Mouse (Mus musculus): Measurements from ENCODE around the gene Gm49510.

Gene Gm49510

GRCm38 (mm10) chr15:78899409-78899739, at the start of gene Gm49510:
Gene Gm49510, plus strand, starts transcription at chr15:78899667.
- no peak for DNase-seq (ENCODE audit: low spot score)

GRCm38 (mm10) chr15:78850059-78850824, 49.2 kb upstream of the Gm49510 start:
- DNase-seq (ENCODE audit: low spot score) = no peak

- DNase-seq (ENCODE audit: low spot score) = no peak
Observed at GRCm38 (mm10) chr15:78850944-78851343, 48.5 kb upstream of the Gm49510 start.

DNA sequence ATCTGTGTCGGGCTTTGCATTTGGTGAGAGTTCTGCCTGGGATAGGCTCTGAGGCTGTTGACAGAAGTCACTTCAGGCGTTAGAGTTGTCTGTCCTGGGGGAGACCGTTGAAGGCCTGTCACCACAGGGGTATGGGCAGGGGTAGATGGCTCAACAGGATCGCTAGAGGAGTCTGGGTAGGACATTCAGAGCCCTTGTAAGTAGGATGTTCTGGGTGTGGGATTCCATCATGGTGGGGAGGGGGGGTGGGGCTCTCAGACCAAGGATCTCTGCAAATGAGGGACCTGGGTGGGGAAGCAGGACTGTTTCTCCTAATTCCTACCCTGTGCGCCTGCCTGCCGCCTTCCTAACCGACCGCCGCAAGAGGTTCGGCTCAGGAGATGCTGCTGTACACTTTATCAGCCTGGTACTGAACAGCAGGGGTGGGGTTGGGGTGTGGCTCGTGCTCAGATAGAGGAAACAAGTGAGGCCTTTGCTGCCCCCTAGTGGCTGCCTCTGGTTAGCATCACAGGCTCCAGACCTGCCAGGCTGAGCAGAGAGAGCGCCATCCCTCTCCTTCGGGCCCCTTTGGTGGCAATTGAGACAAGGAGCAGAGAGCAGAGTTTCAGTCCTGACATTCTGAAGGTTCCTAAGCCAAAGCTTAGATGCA, 47.8 kb upstream of the Gm49510 start:
- peak; percentile 92 for DNase-seq (ENCODE audit: low spot score)

- DNase-seq (ENCODE audit: low spot score) = peak; percentile 52
Observed at GRCm38 (mm10) chr15:78855303-78855965, 44.0 kb upstream of the Gm49510 start, which contains the start of gene Lgals2. Gene Lgals2, minus strand, starts transcription at chr15:78855529.

GRCm38 (mm10) chr15:78857009-78857408, 42.5 kb upstream of the Gm49510 start:
- peak; percentile 91 for DNase-seq (ENCODE audit: low spot score)

DNA sequence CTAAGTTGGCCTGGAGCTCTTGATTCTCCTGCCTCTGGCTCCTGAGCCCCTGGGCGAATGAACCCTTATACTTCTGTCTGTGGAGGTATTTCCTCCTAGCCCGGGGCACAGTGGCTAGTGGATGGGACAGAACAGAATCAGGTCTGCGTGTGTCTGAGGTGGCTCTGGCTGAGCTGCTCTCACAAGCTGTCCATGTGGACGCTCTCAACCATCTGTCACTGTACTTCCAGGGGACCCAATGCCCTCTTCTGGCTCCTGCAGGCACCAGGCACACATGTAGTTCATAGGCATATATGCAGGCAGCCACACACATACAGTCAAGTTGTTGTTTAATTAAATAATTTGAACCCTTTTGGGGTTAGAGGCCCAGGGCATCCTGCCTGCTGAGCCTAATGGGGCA, 40.2 kb upstream of the Gm49510 start:
- no peak for DNase-seq (ENCODE audit: low spot score)

- DNase-seq (ENCODE audit: low spot score) = no peak
Observed at GRCm38 (mm10) chr15:78859714-78860113, 39.8 kb upstream of the Gm49510 start.

DNA sequence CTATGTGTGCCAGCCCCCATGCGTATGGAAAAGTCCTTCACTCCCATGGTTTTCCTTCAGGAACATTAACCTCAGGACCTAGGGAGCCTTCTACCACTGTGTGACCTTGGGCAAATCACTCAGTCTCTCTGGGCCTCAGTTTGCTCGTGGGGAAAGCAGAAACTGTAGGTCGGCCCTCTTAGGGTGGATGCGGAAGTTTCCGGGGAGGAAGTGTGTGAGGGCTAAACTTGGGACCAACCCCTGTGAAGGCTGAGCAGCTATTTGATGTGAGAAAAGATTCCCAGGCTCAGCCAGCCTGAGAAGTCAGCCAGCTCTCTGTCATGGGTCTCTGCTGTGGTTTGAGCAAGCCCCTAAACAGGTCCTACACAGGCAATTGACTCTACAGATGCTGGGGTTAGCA, 37.2 kb upstream of the Gm49510 start:
- no peak for DNase-seq (ENCODE audit: low spot score)

DNA sequence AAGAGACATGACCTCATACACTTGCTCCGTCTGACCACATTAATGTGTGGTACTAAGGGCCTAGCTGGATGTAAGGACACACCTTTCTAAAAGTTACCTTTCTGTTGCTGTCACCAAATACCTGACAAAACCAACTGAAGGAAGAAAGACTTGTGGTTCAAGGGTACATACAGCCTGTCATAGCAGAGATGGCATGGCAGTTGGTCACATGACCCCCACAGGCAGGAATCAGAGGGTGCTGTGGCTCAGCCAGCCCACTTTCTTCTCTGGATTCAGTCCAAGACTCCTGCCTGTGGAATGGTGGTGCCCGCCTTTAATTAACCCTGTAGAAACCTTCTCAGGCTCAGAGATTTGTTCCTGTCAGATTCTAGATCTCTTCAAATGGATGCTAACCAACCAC, 36.3 kb upstream of the Gm49510 start:
- no peak for DNase-seq (ENCODE audit: low spot score)

DNA sequence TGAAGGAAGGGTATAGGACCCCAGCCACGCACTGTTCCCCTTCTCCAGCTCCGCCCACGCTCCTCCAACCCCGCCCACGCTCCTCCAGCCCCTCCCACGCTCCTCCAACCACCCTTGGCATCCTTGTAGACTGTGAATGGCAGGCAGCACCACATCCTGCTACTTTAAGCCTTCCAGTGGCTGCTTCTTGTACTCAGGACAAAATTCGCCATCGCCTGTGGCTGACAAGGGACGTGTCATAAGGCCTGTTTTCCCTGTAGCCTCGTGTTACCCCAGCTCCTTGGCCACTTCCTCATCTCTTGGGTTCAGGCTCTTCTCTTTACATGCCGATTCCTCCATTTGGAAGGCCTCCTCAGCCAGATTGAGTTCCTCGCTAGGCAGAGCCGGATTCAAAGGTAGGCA, 35.6 kb upstream of the Gm49510 start:
- no peak for DNase-seq (ENCODE audit: low spot score)

DNA sequence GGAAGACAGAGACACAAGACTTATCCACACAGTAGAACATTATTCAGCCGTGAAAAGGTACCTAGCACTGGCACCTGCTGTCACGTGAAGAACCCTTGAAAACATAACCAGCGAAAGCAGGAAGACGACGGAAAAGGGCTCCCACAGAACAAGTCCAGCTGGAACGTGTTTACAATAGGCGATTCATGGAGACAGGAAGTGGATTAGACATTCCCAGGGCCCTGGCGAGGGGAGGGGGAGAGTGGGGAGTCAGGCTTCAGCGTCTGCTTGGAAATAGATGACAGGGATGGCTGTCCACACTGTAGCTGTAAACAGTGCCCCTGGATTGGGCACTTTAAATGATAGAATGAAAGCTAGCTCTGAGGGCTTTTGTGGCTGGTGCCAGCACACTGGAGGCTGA, 31.1 kb upstream of the Gm49510 start:
- no peak for DNase-seq (ENCODE audit: low spot score)

GRCm38 (mm10) chr15:78868826-78869233, 30.6 kb upstream of the Gm49510 start:
- no peak for DNase-seq (ENCODE audit: low spot score)

DNA sequence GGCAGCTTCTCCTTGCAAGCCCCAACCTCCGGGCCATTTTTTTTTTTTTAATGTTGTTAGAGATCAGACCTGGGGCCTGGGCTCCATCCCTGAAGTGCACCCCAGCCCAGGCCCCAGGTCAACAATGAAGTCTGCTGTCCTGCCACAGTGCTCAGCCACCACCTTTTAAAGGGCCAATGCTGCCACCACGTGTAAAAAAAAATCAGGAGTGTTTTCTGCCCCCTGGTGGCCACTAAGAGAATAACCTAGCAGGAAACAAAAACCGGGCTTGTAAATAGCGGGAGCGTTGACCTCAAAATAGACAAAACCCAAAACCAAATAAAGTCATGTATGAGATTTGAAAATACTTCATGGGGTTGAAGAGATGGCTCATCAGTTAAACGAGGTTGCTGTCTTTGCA, 29.7 kb upstream of the Gm49510 start:
- peak; percentile 71 for DNase-seq (ENCODE audit: low spot score)

DNA sequence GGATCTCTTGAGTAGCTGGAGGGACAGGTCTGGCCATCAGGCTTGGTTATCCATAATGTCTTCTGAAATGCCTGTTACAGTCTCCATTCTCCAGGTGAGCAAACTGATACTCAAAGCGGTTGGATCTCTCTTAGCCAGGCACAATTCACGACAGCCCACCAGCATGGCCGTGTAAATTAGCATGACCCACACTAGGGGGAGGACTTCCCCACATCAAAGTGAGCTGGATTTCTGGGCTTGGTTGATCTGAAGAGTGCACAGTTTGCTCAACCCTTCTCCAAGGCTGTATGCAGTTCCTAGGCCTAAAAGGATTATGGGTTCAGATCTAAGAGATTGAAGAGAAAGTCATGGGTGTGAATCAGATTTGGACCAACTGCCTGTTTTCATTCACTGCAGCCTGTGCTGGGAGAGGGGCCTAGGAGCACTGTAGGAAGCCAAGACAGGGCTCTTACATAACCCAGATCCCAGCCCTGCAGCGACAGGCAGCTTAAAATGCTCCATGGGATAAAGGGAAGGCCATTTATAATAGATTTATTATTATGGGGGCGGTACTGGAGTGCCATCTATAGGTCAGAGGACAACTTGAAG, 27.4 kb upstream of the Gm49510 start:
- no peak for DNase-seq (ENCODE audit: low spot score)

DNA sequence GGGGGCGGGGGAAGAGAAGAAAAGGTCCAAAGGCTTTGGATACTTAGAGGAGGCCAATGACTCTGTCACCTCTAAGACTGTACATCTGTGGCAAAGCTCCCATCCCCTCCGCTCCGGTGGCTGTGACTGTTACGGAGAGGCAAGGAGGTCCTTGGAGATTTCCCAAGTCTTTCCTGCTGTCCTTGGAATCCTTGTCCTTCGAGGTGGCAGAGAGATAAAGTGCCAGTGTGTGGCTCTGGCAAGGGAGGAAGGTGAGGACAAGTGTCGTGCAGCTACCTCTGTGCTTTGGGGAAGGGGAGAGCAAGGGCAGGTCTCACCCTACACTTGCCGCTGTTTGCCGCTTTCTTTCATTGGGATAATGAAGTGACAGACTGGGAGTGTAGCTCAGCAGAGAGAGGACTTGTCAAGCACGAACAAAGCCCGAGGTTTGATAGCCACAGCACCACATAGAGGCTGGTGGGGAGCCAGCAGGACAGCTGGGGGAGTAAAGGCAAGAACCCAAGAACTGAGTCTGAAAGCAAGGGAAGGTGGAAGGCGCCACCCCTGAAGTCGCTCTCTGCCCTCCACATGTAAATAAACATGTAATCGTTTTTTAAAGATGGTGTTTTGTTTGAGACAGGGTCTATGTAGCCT, 25.5 kb upstream of the Gm49510 start:
- DNase-seq (ENCODE audit: low spot score) = no peak

GRCm38 (mm10) chr15:78874989-78875388, 24.5 kb upstream of the Gm49510 start:
- DNase-seq (ENCODE audit: low spot score) = no peak

DNA sequence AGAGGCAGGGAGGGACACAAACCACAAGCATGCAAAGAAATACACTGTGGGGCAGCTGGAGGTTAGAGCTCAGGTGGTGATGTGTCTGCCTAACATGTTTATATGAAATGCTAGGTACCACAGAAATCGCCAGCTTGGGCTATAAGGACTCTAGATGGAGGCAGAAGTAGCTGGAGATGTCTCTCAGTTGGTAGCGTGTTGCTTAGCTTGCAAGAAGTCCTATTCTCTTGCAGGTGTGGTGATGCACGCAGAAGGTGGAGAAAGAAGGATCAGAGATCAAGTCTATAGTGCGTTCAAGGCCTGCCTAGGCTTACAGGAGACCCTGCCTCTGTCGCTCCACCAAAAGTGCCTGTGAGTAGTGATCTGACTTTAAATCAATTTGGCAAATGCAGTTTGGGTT, 23.9 kb upstream of the Gm49510 start:
- no peak for DNase-seq (ENCODE audit: low spot score)

DNA sequence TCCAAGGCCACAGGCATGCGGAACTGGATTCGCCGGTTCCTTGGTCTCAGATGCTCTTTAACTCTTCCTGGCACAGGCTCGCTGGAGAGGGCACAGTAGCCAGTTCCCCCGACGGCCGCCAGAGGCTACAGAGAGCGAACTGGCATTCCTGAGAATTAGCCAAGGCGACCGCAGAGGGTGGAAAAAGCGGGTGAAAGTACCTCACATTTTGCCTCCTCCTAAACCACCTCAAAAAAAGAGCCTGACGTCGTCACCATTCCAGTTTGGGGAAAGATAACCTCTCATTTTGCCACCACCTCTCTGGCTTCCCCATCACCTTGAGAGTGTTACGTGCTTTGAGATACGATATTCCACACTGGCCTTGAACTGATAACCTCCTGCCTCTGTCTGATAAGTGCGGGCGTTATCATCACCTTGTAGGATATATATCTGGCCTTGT, 23.2 kb upstream of the Gm49510 start:
- peak; percentile 94 for DNase-seq (ENCODE audit: low spot score)

DNA sequence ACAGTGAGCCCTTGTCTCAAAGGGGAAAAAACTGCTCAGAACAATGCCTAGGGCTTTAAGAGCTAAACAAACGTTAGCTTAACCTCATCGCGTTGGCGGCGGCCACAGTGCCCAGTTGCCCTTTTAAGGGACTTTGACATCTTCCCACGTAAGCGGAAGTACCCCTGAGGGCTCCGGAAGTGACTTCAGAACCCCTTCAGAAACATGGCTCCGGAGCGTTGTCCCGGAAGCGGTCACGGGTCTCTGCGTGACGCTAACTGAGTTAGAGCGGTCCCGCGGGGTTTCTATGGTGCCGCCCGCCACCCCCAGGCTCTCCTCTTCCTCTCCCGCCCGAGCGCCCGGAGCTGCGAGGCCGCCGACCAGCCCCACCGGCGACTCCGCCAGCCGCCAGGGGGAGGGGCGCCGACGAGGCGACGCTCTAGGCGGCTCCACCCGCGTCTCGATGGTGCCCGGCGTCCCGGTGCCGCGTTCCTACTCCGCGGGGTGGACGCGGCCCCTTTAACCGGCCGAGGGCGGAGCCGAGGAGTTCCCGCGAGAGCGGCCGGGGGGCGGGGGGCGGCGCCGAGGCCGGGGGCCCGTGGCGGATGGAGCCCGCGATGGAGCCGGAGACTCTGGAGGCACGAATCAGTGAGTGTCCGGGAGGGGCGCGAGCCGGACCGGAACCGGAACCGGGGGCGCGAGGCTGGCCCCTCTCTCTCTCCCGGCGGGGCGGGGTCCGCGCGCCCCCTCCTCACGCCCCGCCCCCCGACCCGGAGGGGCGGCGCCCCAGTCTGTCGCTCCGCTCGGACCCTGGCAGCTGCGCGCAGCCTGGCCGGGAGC, 22.3 kb upstream of the Gm49510 start, which contains the start of gene Gga1:
Gene Gga1, plus strand, starts transcription at position 200 of the 819 bp plus-strand sequence.
- DNase-seq (ENCODE audit: low spot score) = peak; percentile 97

- peak; percentile 42 for DNase-seq (ENCODE audit: low spot score)
Observed at GRCm38 (mm10) chr15:78877810-78878390, 21.6 kb upstream of the Gm49510 start.
